Mouse (Mus musculus) layer of hippocampus, adult 9-11 months (tissue): ENCODE results near the gene Umps.

ENCODE experiments used
- DNase-seq: peaks from one replicate; pipeline ENCODE4 v3.0.0; 2022

Gene Umps

DNA sequence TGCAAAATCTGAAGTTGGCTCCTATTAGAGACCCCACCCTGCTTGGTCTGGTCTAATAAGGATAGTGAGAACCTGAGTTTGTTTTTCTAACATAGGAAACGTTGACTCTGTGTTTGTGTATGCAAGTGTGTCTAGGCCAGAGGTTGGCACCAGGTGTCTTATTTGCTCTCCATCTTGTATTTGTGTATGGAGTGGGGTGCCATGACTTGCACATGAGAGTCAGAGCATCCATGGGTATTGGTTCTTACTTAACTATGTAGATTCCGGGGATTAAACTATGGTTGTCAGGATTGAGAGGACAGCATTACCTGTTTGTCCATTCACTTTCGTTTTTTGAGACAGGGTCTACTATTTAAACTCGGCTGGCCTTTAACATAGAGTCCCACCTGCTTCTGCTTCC is 13.8 kb downstream of the Umps start:
- DNase-seq: no peak

DNA sequence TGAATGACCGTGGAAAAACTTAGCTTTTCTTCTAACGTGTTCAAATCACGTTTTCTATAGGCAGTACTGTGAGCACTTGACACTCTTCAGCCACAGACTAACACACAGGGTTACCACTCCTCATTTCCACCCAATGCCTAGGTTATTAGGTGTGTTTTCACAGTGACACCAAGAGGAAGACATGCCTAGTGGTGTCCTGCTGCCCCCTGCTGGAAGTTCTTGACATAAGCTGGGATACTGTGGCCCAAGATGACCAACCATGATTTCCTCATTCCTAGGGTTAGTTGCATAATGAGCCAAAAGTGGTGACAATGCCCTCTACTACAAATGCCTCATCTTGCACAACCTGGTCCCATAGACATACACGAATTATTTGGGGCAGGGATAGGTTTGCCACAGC is 16.0 kb downstream of the Umps start:
- DNase-seq: peak; percentile 81

DNA sequence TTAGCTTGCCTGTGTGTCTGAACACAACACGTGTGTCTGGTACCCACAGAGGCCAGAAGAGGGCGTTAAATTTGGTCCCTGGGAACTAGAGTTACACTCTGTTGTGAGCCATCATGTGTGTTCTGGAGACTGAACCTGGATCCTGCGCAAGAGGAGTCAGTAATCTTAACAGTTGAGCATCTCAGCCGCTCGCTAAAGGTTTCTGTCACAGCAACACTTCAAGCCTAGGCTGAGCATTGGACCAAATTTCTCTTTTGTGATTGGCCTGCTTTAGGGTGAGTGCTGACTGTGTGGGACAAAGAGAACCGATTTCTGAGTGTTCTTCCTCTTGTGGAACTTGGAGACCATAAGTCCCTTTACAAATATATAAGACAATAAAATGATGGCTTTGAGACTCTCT is 16.5 kb downstream of the Umps start:
- DNase-seq: no peak

DNA sequence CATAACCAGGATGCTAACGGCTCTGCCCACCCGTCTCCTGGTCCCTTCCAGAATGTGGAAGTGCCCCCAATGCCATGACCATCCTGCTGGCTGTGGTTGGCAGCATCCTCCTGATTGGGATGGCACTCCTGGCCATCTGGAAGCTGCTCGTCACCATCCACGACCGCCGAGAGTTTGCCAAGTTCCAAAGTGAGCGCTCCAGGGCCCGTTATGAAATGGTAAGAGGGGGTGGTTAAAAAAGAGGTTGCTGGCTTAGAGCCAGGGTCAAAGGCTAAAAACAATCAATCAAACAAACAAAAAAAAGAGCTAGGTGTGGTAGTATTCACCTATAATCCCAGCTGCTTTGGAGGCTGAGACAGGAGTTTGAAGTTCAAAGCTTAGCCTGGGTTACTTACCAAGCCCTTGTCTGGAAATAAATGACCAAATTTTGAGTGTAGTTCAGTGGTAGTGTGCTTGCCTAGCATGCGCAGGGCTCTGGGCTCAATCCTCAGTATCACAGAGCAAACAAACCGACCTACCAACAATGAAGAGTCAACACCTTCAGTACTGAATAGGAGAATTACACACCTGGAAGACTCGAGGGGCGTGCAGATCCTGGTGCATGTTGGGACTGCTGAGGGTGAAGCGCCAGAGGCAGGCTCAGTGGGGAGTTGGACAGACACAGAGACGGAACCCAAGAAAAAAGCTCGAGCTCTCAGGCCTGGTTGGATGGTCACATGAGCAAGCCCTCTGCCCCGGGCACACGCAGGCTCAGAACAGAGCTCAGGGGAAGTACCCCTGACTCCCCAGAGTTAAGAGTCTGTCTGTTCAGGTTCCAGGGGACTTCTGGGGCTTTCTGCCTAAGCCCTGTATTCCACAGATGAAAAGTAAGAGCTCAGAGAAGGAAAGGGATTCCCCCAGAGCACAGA is 18.9 kb downstream of the Umps start:
- no peak for DNase-seq

DNA sequence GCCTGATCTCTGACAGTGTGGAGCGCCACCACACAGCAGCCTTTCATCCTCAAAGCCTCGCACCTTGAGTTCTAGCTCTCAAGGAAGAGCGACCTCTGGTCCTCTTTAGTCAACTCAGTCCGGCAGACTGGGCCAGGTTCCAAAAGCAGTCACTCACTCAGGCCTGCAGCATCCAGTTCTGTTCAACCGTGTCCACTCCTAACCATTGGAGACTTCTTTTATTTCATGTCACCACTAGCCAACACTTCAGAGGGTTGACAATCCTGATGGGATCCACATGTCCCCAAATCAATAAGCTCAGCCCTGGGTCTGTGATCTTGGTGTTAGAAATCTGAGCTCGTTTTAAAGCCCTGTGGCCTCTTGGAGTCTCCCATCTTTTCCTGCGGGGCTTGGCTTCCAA is 20.8 kb downstream of the Umps start:
- DNase-seq: no peak

DNA sequence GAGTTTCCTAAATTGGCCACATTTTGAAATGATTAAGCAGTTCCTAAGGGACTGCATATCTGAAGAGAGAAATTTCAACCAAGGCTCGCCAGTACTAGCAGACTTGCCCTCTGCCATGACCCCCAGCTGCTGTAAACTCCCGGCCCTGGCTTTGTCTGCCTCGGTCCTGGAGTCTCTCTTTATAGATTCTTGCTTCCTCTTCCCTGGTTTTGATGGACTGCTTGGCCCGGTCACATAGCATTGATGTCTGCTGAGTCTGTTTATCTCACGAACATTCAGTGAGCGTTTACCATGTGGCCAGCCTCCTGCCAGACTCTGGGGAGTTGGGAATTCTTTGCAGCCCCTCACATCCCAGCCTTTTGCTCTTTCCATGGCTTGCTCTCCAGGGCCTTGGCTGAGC is 22.1 kb downstream of the Umps start:
- no peak for DNase-seq

DNA sequence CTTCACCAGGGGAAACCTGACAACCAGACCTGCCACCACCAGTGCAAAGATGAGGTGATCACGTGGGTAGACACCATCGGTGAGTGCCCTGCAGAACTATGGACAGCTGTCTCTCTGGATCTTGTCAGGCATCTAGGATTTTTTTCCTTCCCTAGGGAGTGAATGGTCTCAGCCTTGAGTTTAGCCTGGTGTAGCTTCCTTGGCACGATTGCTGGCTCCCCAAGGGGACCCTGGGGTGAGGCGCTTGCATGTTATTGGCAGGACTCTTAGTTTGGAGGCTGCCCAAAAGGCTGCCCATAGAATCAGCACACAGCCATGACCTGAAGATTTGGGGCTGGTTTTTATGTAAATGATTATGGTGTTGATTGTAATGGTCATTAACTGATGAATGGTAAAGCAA is 22.7 kb downstream of the Umps start:
- DNase-seq: no peak

DNA sequence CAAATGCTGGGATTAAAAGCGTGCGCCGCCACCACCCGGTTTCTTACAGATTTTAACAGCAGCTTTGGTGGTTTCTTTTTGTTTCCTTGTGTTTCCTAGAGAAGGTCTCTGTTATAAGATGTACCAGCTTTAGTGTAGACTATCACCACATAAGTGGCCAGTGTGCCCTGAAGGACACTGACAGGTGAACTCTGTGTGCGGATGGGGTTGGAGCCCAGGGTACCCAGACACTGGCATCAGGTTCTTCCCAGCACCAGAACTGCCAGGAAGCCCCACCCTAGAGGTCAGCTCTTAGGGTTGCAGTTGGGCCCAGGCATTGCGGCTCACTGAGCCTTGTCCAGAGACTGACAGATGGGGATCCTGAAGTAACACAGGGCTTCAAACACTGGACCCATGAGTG is 23.4 kb downstream of the Umps start:
- no peak for DNase-seq

DNA sequence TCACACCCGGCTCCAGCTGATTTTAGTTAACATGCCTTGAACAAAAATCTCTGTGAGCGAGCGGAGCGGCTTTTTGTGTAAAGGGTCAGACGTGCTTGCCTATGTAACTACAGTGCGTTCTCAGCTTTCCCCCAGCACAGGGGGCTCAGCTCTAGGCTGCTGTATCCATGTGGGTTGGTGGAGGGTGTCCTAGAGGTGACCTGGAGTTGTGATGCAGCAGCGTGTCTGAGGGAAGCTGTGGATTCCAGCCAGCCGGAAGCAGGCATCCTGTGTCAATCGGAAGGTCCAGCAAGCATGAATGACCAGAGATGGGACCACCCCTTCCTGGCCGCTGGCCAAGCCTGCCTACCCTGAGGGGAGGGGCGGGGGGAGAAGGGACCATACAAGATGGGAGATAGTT is 24.5 kb downstream of the Umps start:
- no peak for DNase-seq

DNA sequence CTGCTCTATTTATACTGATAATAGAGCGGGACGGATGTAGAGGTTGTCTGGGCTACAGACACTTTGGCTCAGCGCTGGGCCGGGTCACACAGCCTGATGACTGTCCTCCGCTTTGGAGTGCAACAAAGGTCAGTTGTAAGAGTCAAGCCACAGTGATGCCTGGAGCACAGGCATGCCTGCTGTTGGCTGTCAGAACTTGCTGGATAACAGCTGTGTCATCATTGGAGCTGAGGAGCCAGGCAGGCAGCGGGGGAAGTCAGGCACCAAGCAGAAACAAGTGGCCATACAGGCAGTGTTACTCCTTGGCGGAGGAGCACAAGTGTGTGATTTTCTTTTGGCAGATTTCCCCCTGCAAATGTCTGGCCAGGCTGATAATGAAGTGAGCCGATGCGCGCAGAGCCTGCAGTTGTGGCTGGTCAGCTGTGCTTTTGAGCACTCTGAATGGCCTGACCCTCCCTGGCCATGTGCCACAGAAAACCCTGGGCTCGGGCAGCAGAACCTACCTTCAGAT is 25.5 kb downstream of the Umps start:
- peak; percentile 43 for DNase-seq

DNA sequence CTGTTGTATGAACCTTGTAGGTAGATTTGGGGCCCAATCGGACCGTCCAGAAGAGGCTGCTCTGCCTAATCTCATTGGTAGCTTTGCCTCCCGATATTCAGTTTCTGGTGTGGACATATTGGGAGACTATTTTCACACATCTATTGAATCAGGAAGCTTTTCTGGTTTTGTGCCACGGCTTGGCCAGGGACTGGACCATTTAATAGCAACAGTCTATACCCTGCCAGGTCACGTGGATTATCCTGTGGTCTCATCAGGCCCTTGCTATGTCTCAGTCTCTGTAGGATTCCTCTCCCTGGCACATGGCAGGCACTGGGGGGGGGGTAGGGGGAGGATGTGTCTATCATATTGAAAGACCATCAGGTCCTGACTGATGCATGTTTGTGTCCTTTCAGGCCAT is 26.7 kb downstream of the Umps start:
- no peak for DNase-seq

DNA sequence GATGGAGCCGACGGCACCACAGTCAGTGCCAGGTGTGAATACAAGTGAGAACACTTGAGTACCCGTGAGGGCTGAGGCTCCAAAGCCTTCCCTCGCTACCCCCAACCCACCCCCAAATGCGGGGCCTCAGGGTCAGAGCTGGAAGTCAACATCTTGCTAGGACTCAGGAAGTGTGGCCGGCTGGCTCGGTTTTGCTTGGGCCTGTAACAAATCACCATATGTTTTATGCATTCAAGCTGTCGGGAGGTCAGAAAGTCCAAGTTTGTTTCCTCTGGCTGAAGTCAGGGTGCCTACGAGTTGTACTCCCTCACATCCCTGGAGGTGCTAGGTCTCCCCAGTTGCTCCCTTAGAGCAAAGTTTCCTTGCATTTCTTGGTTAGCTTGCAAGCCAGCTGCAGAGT is 27.2 kb downstream of the Umps start:
- DNase-seq: no peak

DNA sequence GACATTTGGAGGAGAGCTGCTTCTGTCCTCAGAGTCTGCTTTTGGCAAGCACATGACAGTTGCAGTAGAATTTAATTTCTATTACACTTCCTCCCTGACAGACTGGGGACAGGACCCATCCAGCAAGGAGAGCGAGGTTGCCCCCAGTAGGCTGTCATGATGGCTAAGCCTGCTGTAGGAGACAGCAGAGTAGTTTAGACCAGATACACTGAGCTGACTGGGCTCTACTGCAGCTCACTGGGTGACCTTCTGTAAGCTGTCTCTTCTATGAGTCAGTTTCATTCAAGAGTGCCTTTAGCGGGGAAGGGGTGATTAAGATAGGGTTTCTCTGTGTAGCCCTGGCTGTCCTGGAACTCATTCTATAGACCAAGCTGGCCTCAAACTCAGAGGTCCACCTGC is 27.7 kb downstream of the Umps start:
- no peak for DNase-seq

DNA sequence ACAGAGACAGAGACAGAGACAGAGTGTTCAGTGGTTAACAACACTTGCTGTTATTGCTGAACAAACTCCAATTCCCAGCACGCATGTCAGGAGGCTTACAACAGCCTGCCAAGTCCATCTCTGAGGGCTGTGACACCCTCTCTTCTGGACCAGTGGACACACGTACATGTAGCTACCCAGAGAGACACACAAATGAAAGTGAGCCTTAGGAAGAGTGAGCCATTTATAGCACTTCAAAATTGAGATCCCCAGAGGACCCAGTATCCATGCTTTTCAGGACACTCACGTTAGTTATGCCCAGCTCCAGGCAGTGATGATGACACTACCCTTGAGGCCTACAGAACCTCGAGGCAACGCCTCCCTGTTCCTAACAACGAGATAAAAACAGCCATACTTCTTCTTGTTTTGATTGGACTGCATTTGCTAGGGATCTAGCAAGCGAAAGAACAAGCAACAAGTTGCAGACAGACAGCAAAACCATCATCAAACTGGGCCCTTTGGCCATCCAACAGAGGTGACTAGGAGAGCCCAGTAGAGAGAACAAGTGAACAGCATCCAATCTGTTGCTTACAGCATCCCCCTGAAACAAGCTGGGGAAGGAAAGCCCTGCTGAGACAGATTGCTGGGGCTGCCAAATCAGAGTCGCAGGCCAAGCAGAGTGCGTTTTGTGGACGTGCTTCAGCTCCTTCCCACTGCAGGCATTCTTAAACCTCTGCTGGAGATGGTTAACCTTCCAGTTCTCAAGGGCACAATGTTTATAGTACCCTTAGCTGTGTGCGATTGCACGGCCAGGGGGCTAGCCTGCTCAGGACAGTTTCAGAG is 28.3 kb downstream of the Umps start:
- DNase-seq: no peak

DNA sequence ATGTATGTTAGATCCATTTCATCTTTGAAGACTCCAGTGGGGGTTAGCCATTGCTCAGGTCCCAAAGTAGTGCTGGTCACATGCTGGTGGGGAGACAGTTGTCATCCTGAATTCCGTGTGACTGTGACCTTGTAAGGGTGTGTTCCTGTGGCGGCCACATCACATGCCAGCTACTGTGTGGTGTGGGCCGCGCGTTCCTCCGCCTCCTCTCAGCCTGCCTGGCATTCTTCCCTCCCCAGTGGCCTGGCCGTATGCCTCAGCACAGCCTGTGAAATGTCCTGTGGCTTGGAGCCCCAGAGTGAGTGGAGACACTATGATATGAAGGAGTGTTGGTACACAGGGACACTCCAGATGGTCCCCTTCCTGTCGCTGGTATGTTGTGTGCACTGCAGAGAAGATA is 29.3 kb downstream of the Umps start:
- DNase-seq: peak; percentile 82

DNA sequence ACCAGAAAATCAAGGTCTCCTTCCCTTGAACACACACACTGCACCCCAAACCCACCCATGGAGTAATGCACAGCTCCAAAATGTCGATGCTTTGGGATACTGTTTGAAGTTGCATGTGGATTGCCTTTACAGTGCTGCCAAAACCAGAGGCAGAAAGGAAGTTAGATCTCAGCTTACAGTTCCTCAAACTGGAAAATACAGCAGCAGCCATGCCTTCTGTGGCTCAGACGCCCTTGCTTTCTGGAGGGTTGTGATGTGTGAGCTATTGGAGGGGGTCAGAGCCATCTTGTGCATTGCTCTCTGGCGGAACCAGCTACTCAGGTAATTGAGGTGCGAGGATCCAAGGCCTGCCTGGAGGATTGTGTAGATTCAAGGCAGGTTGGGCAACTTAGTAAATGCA is 30.0 kb downstream of the Umps start:
- DNase-seq: no peak

DNA sequence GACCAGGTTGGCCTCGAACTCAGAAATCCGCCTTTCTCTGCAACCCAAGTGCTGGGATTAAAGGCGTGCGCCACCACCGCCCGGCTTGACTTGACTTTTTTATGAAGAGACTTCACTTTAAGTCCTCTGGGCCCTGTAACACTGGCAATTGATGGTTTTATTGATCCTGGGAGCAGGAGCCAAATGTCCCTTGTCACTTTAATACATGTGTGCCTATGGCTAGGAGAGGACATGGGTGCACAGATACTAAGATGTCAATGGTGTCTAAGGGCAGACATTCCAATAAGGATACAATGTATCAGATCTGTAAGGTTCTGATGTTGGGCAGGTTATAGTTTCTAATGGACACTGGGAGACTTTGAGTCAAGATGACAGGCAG is 31.4 kb downstream of the Umps start:
- no peak for DNase-seq

DNA sequence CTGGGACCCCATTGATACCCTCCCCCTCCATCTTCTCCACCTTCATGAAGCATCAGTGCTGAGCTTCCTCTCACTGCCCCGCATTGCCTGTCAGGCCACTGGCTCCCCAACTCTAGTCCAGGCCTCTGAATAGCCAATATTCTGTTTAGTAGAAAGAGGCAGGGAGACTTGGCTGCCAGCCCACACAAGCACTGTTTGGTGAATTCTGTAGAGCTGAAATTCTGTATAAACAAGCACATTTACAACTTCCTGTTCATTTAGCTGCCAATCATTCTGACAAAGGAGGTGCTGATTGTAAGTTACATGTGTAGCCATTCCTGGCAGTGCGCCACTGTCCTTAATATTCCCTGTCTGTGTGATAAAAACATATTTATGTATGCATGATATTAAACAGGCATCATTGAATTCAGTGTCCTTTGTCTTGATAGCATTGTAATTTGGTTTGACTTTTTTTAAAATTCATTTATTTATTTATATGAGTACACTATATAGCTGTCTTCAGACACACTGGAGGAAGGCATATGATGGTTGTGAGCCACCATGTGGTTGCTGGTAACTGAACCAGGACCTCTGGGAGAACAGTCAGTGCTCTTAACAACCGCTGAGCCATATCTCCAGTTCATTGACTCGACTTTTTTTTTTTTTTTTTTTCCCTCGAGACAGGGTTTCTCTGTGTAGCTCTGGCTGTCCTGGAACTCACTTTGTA is 32.0 kb downstream of the Umps start:
- DNase-seq: peak; percentile 54

DNA sequence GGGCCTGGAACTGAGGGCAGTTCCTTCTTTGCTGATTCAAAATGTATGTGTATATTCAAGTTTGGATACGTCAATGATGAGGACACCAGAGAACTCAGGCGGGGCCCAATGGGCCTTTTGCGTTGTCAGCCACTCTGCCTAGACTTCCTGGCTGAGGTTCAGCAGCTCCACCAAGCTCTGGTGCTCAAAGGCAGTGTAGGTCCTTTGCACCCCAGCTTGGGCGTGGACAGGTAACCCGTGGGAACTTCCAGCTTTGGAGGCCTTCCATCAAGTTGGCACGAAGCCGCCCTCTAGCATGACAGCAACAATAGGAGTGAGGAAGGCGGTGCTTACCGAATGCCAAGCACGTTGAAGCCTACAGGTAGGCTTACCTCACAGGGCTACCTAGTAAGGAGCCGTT is 33.4 kb downstream of the Umps start:
- DNase-seq: no peak

DNA sequence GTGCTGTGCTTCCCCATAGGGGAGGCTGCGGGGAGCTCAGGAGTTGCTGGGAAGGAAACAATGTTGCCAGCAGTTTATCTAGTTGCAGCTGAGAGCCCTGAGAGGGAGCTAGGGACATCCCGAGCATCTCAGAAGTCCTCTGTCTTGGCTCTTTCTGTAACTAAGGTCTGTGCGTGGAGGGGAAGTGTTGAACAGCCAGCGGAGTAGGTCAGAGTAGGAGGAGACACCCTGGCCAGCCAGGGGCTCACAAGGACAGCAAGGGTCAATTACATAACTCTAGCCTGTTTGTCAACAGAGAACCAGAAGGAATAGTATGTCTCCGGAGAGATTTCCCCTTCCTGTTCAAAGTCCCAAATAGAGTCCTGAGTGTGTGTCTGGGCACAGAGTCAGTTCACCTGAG is 34.7 kb downstream of the Umps start:
- peak; percentile 29 for DNase-seq

DNA sequence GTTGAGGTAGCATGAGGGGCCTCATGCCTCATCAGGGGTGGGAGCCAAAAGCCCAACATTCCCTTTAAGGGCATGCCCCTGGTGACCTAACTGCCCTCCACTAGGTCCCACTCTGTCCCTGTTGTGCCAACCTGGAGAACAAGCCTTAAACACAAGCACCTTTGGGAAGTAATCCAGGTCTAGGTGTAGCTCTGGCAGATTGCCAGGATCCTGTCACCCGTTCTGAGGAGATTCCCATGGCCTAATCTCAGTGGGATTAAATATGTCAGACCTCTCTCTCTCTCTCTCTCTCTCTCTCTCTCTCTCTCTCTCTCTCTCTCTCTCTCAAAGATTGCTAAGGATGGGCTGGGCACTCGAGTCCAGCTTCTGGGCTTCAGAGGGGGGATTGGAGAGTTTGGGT is 35.2 kb downstream of the Umps start:
- no peak for DNase-seq

DNA sequence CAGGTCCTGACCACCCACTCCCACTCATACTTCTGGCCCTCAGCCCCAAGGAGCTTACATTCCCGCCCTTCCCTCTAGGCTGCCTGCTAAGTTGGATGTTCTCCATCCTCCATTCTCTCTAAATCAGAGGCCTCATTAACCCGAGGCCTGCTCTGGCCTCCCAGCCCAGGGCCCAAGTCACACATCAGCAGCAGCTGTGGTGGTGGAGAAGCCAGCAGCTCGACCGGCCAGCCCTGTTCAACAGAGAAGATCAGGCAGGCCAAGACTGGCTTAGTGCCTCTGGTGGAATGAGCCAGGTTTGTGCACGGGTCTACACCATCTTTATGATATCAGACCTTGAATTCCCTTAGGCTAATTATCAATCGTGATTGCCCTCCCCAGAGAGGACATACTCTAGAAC is 36.1 kb downstream of the Umps start:
- no peak for DNase-seq

DNA sequence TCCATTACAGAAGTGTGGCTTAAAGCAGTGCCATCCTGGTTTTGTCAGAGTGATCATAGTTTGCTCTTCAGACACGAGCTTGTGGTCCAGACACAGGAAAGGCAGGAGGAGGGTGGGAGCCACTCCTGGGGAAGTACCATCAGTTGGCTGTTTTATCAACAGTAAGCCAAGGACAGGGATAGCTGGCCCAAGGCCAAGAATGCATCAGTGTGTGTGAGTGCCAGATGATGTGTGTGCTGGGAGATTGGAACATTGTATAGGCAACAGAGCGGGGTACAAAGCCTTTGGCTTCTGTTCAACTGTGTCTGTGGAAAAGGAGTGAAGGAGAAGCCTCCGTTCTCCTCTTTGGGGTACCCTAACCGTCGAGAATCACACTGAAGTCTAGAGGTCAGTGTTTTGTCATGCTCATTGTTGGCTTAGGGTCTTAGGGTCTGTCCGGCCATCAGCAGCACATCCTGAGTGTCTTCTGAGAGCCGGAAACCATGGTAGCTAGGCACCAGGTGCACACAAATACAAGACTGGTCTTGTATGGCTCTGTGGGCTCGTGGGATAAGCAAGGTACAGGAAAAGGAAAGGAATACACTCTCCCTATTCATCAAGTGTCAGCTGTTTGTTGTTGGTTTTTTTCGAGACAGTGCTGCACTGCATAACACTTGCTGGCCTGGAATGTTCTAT is 37.9 kb downstream of the Umps start:
- peak; percentile 46 for DNase-seq
